Mouse (Mus musculus): ENCODE results near the gene Mknk2. TPM values are rescaled to one million over a fixed set of nuclear protein-coding genes. Genes with fewer than 3 reads are reported as not detected.

Mknk2 gene
- polyA plus RNA-seq, 1 experiment from 2014 or later, result 60.1 TPM

- H3K9me3 ChIP-seq, result no peaks in the 10 kb centered on the region
- H3K27ac ChIP-seq, result no peak overlapping the region
- no peaks in the 10 kb centered on the region for H3K27me3 ChIP-seq
- ATAC-seq, result no peak
- WGBS, result 84% methylated on average over 4 of the region's 4 CpGs
- peaks cover 53% of the 10 kb centered on the region for H3K36me3 ChIP-seq
- H3K4me1 ChIP-seq (replicated peaks), result 0 out of 2 replicates have a peak, but pooled peaks cover 7% of the 10 kb centered on the region
- H3K4me2 ChIP-seq (replicated peaks), result no peak overlapping the region
- H3K4me3 ChIP-seq (replicated peaks), result no peak overlapping the region
- H3K9ac ChIP-seq (replicated peaks), result 0 out of 2 replicates have a peak overlapping the region, but pooled peaks have one; percentile 14
Measured at GRCm38 (mm10) chr10:80665459-80665858, 12.5 kb downstream of the Mknk2 start.

DNA sequence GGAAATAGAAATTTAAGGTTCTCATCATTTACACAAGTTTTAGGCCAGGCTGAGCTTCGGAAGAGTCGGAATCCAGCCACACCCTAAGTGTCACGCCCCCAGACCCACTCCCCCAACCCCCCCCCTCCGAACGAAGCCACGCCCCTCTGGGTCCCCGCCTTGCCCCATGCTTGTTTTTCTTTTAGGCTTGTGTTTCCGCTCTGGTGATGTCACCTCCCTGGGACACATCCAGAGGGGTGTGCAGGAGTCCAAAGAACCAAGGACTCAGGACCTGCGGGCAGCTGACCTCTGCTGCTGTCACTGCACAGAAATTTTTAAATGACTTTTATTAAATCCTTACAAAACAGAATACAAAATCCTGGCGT is 12.9 kb downstream of the Mknk2 start:
- no peaks in the 10 kb centered on the region for H3K9me3 ChIP-seq
- H3K9ac ChIP-seq (replicated peaks), result no peak overlapping the region
- no peak for ATAC-seq
- H3K4me3 ChIP-seq (replicated peaks), result no peak overlapping the region
- H3K4me2 ChIP-seq (replicated peaks), result no peak overlapping the region
- peaks cover 48% of the 10 kb centered on the region for H3K36me3 ChIP-seq
- no peaks in the 10 kb centered on the region for H3K27me3 ChIP-seq
- 26% methylated on average over 10 of the region's 10 CpGs for WGBS
- H3K4me1 ChIP-seq (replicated peaks), result 0 out of 2 replicates have a peak, but pooled peaks cover 7% of the 10 kb centered on the region
- 0 out of 2 replicates have a peak overlapping the region, but pooled peaks have one; percentile 10 for H3K27ac ChIP-seq

DNA sequence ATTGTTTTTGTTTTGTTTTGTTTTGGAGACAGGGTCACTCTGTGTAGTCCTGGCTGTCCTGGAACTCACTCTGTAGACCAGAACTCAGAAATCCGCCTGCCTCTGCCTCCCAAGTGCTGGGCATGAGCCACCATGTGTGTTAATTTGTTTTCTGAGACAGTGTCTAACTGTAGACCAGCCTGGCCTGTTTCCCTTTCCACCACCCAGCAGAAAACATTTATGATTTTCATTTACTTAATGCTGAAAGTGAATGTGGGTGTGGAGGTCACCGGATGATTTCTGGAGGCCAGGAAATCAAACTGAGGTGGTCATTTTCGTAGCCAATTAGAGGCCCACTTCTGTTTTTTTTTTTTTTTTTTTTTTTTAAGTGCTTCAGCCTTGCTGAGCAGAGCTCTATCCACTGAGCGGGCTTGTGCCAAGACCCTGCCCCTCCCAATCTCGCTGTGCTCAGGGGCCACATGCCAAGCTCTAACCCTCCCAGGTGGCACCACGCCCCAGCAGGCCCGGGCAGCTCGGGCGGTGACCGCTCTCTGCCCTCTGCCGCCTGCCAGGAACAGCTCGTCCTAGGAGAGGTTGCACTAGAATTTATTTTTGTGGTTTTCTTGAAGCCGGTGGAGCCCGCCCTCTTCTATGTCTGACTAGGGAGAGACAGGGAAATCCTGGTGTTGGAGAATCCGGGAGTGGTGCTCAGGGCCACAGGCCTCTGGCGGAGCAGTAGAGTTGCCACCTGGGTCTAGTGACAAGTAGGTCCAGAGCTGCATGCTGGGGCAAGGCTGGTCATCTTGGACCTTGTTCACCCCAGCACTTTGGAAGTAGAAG is 13.5 kb downstream of the Mknk2 start:
- no peak overlapping the region for H3K4me2 ChIP-seq (replicated peaks)
- H3K4me1 ChIP-seq (replicated peaks), result 0 out of 2 replicates have a peak, but pooled peaks cover 9% of the 10 kb centered on the region
- WGBS, result 54% methylated on average over 16 of the region's 16 CpGs
- H3K9ac ChIP-seq (replicated peaks), result no peak overlapping the region
- no peaks in the 10 kb centered on the region for H3K27me3 ChIP-seq
- no peaks in the 10 kb centered on the region for H3K9me3 ChIP-seq
- H3K27ac ChIP-seq, result peak overlapping the region; percentile 10; the same call in 1 of the 2 replicates
- ATAC-seq, result 0 out of 2 replicates have a peak, but pooled peaks have one; percentile 37
- peaks cover 43% of the 10 kb centered on the region for H3K36me3 ChIP-seq
- H3K4me3 ChIP-seq (replicated peaks), result no peak overlapping the region

DNA sequence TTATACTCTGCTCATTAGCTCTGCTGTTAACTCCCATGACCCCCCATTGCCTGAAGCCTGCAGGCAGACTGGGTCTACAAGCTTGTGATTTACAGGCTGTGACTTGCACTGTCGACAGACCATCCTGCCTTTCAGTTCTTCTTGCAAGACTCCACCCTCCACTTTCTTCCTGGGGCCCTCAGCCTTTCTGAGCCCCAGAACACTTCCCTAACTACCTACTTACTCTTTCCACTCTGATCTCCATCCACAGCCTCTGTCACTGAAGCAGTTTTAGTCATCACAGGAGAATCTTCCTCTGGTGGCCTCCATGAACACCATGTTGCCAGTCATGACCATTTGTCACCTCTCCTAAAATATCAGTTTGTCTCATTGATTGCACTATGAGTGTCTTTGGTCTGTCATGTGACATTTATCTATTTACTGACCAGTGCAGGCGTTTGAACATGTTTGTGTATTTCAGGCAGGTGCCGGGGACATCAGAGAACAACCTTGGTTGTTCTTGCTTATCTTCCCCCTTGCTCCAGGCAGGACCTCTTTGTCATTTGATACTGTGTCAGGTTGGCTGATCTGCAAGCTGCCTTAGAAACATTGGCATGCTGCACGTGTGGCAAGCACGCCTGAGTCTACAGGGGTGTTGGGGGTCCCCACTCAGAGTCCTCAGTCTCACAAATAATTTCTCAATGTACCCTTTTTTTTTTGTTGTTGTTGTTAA is 14.3 kb downstream of the Mknk2 start:
- WGBS, result 75% methylated on average over 5 of the region's 5 CpGs
- Histone ChIP-seq H3K4me2 (replicated peaks) (no peak overlapping the region), H3K4me3 (replicated peaks) (no peak overlapping the region), H3K4me1 (replicated peaks) (0 out of 2 replicates have a peak, but pooled peaks cover 10% of the 10 kb centered on the region), H3K27me3 (no peaks in the 10 kb centered on the region), H3K36me3 (peaks cover 35% of the 10 kb centered on the region), H3K9me3 (no peaks in the 10 kb centered on the region), H3K9ac (replicated peaks) (no peak overlapping the region), H3K27ac (no peak overlapping the region; the same call in 1 of the 2 replicates)
- ATAC-seq, result no peak

DNA sequence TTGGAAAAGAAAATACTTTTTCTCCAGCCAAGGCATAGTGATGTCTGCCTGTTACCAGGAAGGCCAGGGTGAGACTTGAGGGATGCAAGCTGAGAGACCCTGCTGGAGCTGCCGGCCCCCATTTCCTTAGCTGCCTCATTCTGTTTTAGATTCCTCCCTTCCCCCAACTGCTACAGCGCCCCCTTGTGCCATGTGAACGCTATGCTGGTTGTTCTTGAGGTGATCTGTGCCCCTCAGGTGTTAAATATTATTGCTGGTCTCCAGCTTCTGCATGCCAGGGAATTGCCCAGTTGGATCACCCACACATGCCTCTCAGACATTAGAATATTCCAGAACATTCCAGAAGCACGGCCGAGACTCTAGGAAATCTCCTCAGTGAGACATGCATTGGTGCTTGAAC is 16.8 kb downstream of the Mknk2 start:
- Histone ChIP-seq H3K27ac (no peak overlapping the region), H3K27me3 (no peaks in the 10 kb centered on the region), H3K36me3 (peaks cover 10% of the 10 kb centered on the region), H3K9me3 (no peaks in the 10 kb centered on the region), H3K4me2 (replicated peaks) (no peak overlapping the region), H3K4me3 (replicated peaks) (no peak overlapping the region), H3K4me1 (replicated peaks) (peaks cover 18% of the 10 kb centered on the region), H3K9ac (replicated peaks) (no peak overlapping the region)
- 35% methylated on average over 5 of the region's 5 CpGs for WGBS
- ATAC-seq, result no peak

- Histone ChIP-seq H3K36me3 (no peaks in the 10 kb centered on the region), H3K4me1 (replicated peaks) (peaks cover 30% of the 10 kb centered on the region), H3K27ac (no peak overlapping the region), H3K9ac (replicated peaks) (no peak overlapping the region), H3K4me2 (replicated peaks) (peak overlapping the region; percentile 6; the same call in 1 of the 2 replicates), H3K4me3 (replicated peaks) (no peak overlapping the region), H3K9me3 (no peaks in the 10 kb centered on the region), H3K27me3 (no peaks in the 10 kb centered on the region)
- no peak for ATAC-seq
- WGBS, result 15% methylated on average over 10 of the region's 10 CpGs
Measured at GRCm38 (mm10) chr10:80659213-80659612, 18.7 kb downstream of the Mknk2 start.

GRCm38 (mm10) chr10:80658841-80659202 is 19.1 kb downstream of the Mknk2 start:
- ATAC-seq, result no peak
- Histone ChIP-seq H3K27me3 (no peaks in the 10 kb centered on the region), H3K9me3 (no peaks in the 10 kb centered on the region), H3K4me1 (replicated peaks) (peaks cover 33% of the 10 kb centered on the region), H3K9ac (replicated peaks) (no peak overlapping the region), H3K27ac (no peak overlapping the region), H3K36me3 (no peaks in the 10 kb centered on the region), H3K4me3 (replicated peaks) (no peak overlapping the region), H3K4me2 (replicated peaks) (no peak overlapping the region)
- 72% methylated on average over 4 of the region's 4 CpGs for WGBS

- WGBS, result 88% methylated on average over 14 of the region's 14 CpGs
Measured at GRCm38 (mm10) chr10:80658194-80658840, 19.6 kb downstream of the Mknk2 start.

GRCm38 (mm10) chr10:80656863-80657623 is 20.9 kb downstream of the Mknk2 start, which contains the start of gene Btbd2:
TSS of gene Btbd2 (minus strand) at chr10:80657071.
- Histone ChIP-seq H3K27ac (peak within 1 kb of the TSS; percentile 90), H3K27me3 (no peaks in the 10 kb centered on the region), H3K9me3 (no peaks in the 10 kb centered on the region), H3K9ac (replicated peaks) (peak within 1 kb of the TSS; percentile 96), H3K4me3 (replicated peaks) (peak within 1 kb of the TSS; percentile 91), H3K4me1 (replicated peaks) (peaks cover 34% of the 10 kb centered on the region), H3K4me2 (replicated peaks) (peak within 1 kb of the TSS; percentile 79), H3K36me3 (peaks cover 4% of the 10 kb centered on the region)
- ATAC-seq, result peak; percentile 51
- 20% methylated on average over 15 of the region's 15 CpGs for WGBS

More at GRCm38 (mm10) chr10:80658194-80658840, 19.6 kb downstream of the Mknk2 start:
- no peak overlapping the region for H3K9ac ChIP-seq (replicated peaks)
- no peak overlapping the region for H3K4me3 ChIP-seq (replicated peaks)
- H3K27ac ChIP-seq, result no peak overlapping the region
- H3K4me1 ChIP-seq (replicated peaks), result peaks cover 32% of the 10 kb centered on the region
- no peaks in the 10 kb centered on the region for H3K36me3 ChIP-seq
- H3K27me3 ChIP-seq, result no peaks in the 10 kb centered on the region
- no peaks in the 10 kb centered on the region for H3K9me3 ChIP-seq
- ATAC-seq, result no peak
- no peak overlapping the region for H3K4me2 ChIP-seq (replicated peaks)

- H3K4me2 ChIP-seq (replicated peaks), result peak overlapping the region; percentile 79
- peak; percentile 87 for ATAC-seq
- peak overlapping the region; percentile 90 for H3K27ac ChIP-seq
- peak overlapping the region; percentile 91 for H3K4me3 ChIP-seq (replicated peaks)
- under 1% methylated on average over 70 of the region's 72 CpGs for WGBS
- peak overlapping the region; percentile 96 for H3K9ac ChIP-seq (replicated peaks)
- H3K27me3 ChIP-seq, result no peaks in the 10 kb centered on the region
- no peaks in the 10 kb centered on the region for H3K9me3 ChIP-seq
- H3K4me1 ChIP-seq (replicated peaks), result peaks cover 35% of the 10 kb centered on the region
- H3K36me3 ChIP-seq, result peaks cover 7% of the 10 kb centered on the region
Measured at GRCm38 (mm10) chr10:80656130-80656862, 21.6 kb downstream of the Mknk2 start.
